Mouse (Mus musculus) neural tube, embryonic 11.5 days (tissue): ENCODE measurements around the gene Zfp362. TPM values are rescaled to one million over a fixed set of nuclear protein-coding genes. Genes with fewer than 3 reads are reported as not detected.
A peak's percentile ranks its signal among the peaks of the same experiment; 100 is the strongest.

Source experiments
- ATAC-seq: fragments of 200-750 bp; cut with Nextera tagmentation; 2 replicates; pipeline ENCODE4 v1.8.0; 2017; ENCODE audit warnings: moderate number of reproducible peaks, mild to moderate bottlenecking, moderate TSS enrichment, moderate library complexity; ENCODE audit not compliant: insufficient read depth, low FRiP score, low TSS enrichment
- DNase-seq: peaks from one replicate; pipeline ENCODE4 v3.0.0-alpha.2; 2015; ENCODE audit warnings: low spot score
- H3K27ac ChIP-seq: fragments of 300-500 bp; sonication (generic); 2 replicates; pipeline ENCODE4 v1.5.1; 2014; ENCODE audit warnings: low read depth, mild to moderate bottlenecking, low read length
- H3K27me3 ChIP-seq: fragments of 300-500 bp; sonication (generic); 2 replicates; pipeline ENCODE4 v1.6.1; 2014; ENCODE audit warnings: mild to moderate bottlenecking, low read length, mixed read lengths; ENCODE audit not compliant: control insufficient read depth, insufficient read depth
- H3K36me3 ChIP-seq: fragments of 300-500 bp; sonication (generic); 2 replicates; pipeline ENCODE4 v1.6.1; 2014; ENCODE audit warnings: mild to moderate bottlenecking, low read length, moderate library complexity, mixed read lengths; ENCODE audit not compliant: control insufficient read depth, insufficient read depth
- H3K4me1 ChIP-seq: fragments of 300-500 bp; sonication (generic); 2 replicates; pipeline ENCODE4 v1.6.1; 2014; ENCODE audit warnings: low read length, mixed read lengths; ENCODE audit not compliant: control insufficient read depth, insufficient read depth
- H3K4me2 ChIP-seq: fragments of 300-500 bp; sonication (generic); 2 replicates; pipeline ENCODE4 v1.6.1; 2014; ENCODE audit warnings: low read depth, mild to moderate bottlenecking, moderate library complexity
- H3K4me3 ChIP-seq: fragments of 300-500 bp; sonication (generic); 2 replicates; pipeline ENCODE4 v1.5.1; 2014; ENCODE audit warnings: low read depth, low read length
- H3K9ac ChIP-seq: fragments of 300-500 bp; sonication (generic); 2 replicates; pipeline ENCODE4 v1.6.1; 2014; ENCODE audit warnings: mild to moderate bottlenecking, low read length
- H3K9me3 ChIP-seq: fragments of 300-500 bp; sonication (generic); 2 replicates; pipeline ENCODE4 v1.6.1; 2016; ENCODE audit warnings: low read length; ENCODE audit not compliant: control insufficient read depth
- WGBS: fragments of 180-500 bp; shearing (Covaris S2); extraction: QIAGEN DNeasy Blood & Tissue Kit; methylation state at CpG from one replicate; pipeline ENCODE4 v1.1.7; 2014; 5-methylcytosine and 5-hydroxymethylcytosine counted together
- polyA plus RNA-seq: library from polyadenylated mRNA; unstranded; fragments of >200 nt; fragmentation: Nextera tagmentation; extraction: Ambion mirVana; gene quantifications from 2 replicates; pipeline ENCODE4 v1.2.1, GENCODE M21; 2014

Gene Zfp362
- polyA plus RNA-seq, 1 experiment from 2014 or later: 46.6 TPM

GRCm38 (mm10) chr4:128733496-128733895 is 72.3 kb downstream of the Zfp362 start:
- H3K9ac ChIP-seq: peak overlapping the region; percentile 26
- no peaks in the 10 kb centered on the region for H3K9me3 ChIP-seq
- H3K27me3 ChIP-seq: no peaks in the 10 kb centered on the region
- 0 out of 2 replicates have a peak, but pooled peaks cover 2% of the 10 kb centered on the region for H3K36me3 ChIP-seq
- ATAC-seq (no peak), DNase-seq (no peak)
- no peak overlapping the region for H3K4me3 ChIP-seq
- peaks cover 77% of the 10 kb centered on the region for H3K4me1 ChIP-seq
- H3K27ac ChIP-seq: peak overlapping the region; percentile 34; the same call in 1 of the 2 replicates
- no peak overlapping the region for H3K4me2 ChIP-seq
- WGBS: 54% methylated on average over 6 of the region's 6 CpGs

- DNase-seq (no peak), ATAC-seq (no peak)
- Histone ChIP-seq H3K27ac (no peak overlapping the region), H3K36me3 (0 out of 2 replicates have a peak, but pooled peaks cover 2% of the 10 kb centered on the region), H3K9ac (no peak overlapping the region), H3K4me1 (peaks cover 70% of the 10 kb centered on the region), H3K9me3 (no peaks in the 10 kb centered on the region), H3K4me2 (no peak overlapping the region), H3K4me3 (no peak overlapping the region), H3K27me3 (no peaks in the 10 kb centered on the region)
- WGBS: 77% methylated on average over 5 of the region's 5 CpGs
These were observed 73.1 kb downstream of the Zfp362 start for GRCm38 (mm10) chr4:128732794-128733193.

- Histone ChIP-seq H3K27me3 (no peaks in the 10 kb centered on the region), H3K9me3 (no peaks in the 10 kb centered on the region), H3K36me3 (0 out of 2 replicates have a peak, but pooled peaks cover 2% of the 10 kb centered on the region), H3K4me2 (peak overlapping the region; percentile 74), H3K4me3 (peak overlapping the region; percentile 100), H3K27ac (no peak overlapping the region), H3K4me1 (peaks cover 54% of the 10 kb centered on the region), H3K9ac (peak overlapping the region; percentile 100; the same call in 1 of the 2 replicates)
- ATAC-seq (no peak), DNase-seq (no peak)
- 75% methylated on average over 6 of the region's 6 CpGs for WGBS
These were observed 75.6 kb downstream of the Zfp362 start for GRCm38 (mm10) chr4:128730271-128730670.

GRCm38 (mm10) chr4:128729709-128730037 is 76.2 kb downstream of the Zfp362 start:
- peak overlapping the region; percentile 74 for H3K4me2 ChIP-seq
- no peaks in the 10 kb centered on the region for H3K9me3 ChIP-seq
- 34% methylated on average over 5 of the region's 5 CpGs for WGBS
- peaks cover 49% of the 10 kb centered on the region for H3K4me1 ChIP-seq
- no peak for DNase-seq
- H3K4me3 ChIP-seq: peak overlapping the region; percentile 100
- no peaks in the 10 kb centered on the region for H3K27me3 ChIP-seq
- H3K27ac ChIP-seq: no peak overlapping the region
- no peak for ATAC-seq
- H3K36me3 ChIP-seq: 0 out of 2 replicates have a peak, but pooled peaks cover 2% of the 10 kb centered on the region
- peak overlapping the region; percentile 100 for H3K9ac ChIP-seq

- Histone ChIP-seq H3K4me1 (peaks cover 44% of the 10 kb centered on the region), H3K27ac (no peak overlapping the region), H3K9me3 (no peaks in the 10 kb centered on the region), H3K36me3 (0 out of 2 replicates have a peak, but pooled peaks cover 2% of the 10 kb centered on the region), H3K4me2 (peak overlapping the region; percentile 74), H3K9ac (peak overlapping the region; percentile 100), H3K27me3 (no peaks in the 10 kb centered on the region), H3K4me3 (peak overlapping the region; percentile 100)
- DNase-seq (no peak), ATAC-seq (no peak)
- WGBS: 17% methylated on average over 15 of the region's 15 CpGs
These were observed 76.7 kb downstream of the Zfp362 start for GRCm38 (mm10) chr4:128729033-128729708.

- peak overlapping the region; percentile 97; the same call in 1 of the 2 replicates for H3K27ac ChIP-seq
- no peaks in the 10 kb centered on the region for H3K36me3 ChIP-seq
- no peak for DNase-seq
- H3K9ac ChIP-seq: peak overlapping the region; percentile 100
- H3K4me1 ChIP-seq: peaks cover 38% of the 10 kb centered on the region
- H3K27me3 ChIP-seq: no peaks in the 10 kb centered on the region
- WGBS: 2% methylated on average over 5 of the region's 5 CpGs
- H3K4me2 ChIP-seq: peak overlapping the region; percentile 74
- no peak for ATAC-seq
- H3K4me3 ChIP-seq: peak overlapping the region; percentile 100
- no peaks in the 10 kb centered on the region for H3K9me3 ChIP-seq
These were observed 77.4 kb downstream of the Zfp362 start for GRCm38 (mm10) chr4:128728431-128728851.

GRCm38 (mm10) chr4:128727721-128728430 is 78.0 kb downstream of the Zfp362 start:
- H3K36me3 ChIP-seq: no peaks in the 10 kb centered on the region
- H3K9ac ChIP-seq: peak overlapping the region; percentile 100
- peak overlapping the region; percentile 97 for H3K27ac ChIP-seq
- ATAC-seq (peak; percentile 49; the same call in 1 of the 2 replicates), DNase-seq (peak; percentile 42)
- H3K27me3 ChIP-seq: no peaks in the 10 kb centered on the region
- H3K4me2 ChIP-seq: peak overlapping the region; percentile 74
- H3K4me3 ChIP-seq: peak overlapping the region; percentile 100
- no peaks in the 10 kb centered on the region for H3K9me3 ChIP-seq
- WGBS: under 1% methylated on average over 60 of the region's 65 CpGs
- peaks cover 32% of the 10 kb centered on the region for H3K4me1 ChIP-seq

GRCm38 (mm10) chr4:128727019-128727720 is 78.7 kb downstream of the Zfp362 start:
- peak overlapping the region; percentile 97 for H3K27ac ChIP-seq
- DNase-seq (peak; percentile 91), ATAC-seq (peak; percentile 89)
- peak overlapping the region; percentile 100 for H3K9ac ChIP-seq
- no peaks in the 10 kb centered on the region for H3K36me3 ChIP-seq
- 4% methylated on average over 25 of the region's 68 CpGs for WGBS
- peak overlapping the region; percentile 100 for H3K4me3 ChIP-seq
- peak overlapping the region; percentile 74 for H3K4me2 ChIP-seq
- no peaks in the 10 kb centered on the region for H3K27me3 ChIP-seq
- H3K4me1 ChIP-seq: peaks cover 30% of the 10 kb centered on the region
- H3K9me3 ChIP-seq: no peaks in the 10 kb centered on the region
